Mouse (Mus musculus) limb, embryonic 14.5 days (tissue): ENCODE results near the gene P4hb. TPM values are rescaled to one million over a fixed set of nuclear protein-coding genes. Genes with fewer than 3 reads are reported as not detected.

Experiments used
- ATAC-seq: fragments of 200-750 bp; cut with Nextera tagmentation; 2 replicates; pipeline ENCODE4 v1.8.0; 2017; ENCODE audit warnings: low read depth, moderate number of reproducible peaks, moderate TSS enrichment; ENCODE audit not compliant: low FRiP score
- DNase-seq: peaks from one replicate; pipeline ENCODE4 v3.0.0-alpha.2; 2015; ENCODE audit warnings: low spot score
- H3K27ac ChIP-seq: fragments of 300-500 bp; sonication (generic); replicated peaks from 2 replicates; pipeline ENCODE4 v1.5.1; 2014; ENCODE audit warnings: low read depth, mild to moderate bottlenecking, low read length, moderate library complexity, mixed read lengths
- H3K27me3 ChIP-seq: fragments of 300-500 bp; sonication (generic); 2 replicates; pipeline ENCODE4 v1.6.1; 2014; ENCODE audit warnings: low read length, mixed read lengths; ENCODE audit not compliant: control insufficient read depth, insufficient read depth
- H3K36me3 ChIP-seq: fragments of 300-500 bp; sonication (generic); 2 replicates; pipeline ENCODE4 v1.6.1; 2014; ENCODE audit warnings: mild to moderate bottlenecking, low read length, moderate library complexity, mixed read lengths; ENCODE audit not compliant: control insufficient read depth, insufficient read depth
- H3K4me1 ChIP-seq: fragments of 300-500 bp; sonication (generic); 2 replicates; pipeline ENCODE4 v1.6.1; 2014; ENCODE audit warnings: antibody characterized with exemption, low read length, mixed read lengths; ENCODE audit not compliant: control insufficient read depth, insufficient read depth
- H3K4me2 ChIP-seq: fragments of 300-500 bp; sonication (generic); replicated peaks from 2 replicates; pipeline ENCODE4 v1.6.1; 2014; ENCODE audit warnings: low read depth, mild to moderate bottlenecking, low read length, moderate library complexity; ENCODE audit not compliant: severe bottlenecking
- H3K4me3 ChIP-seq: fragments of 300-500 bp; sonication (generic); replicated peaks from 2 replicates; pipeline ENCODE4 v1.5.1; 2014; ENCODE audit warnings: low read length
- H3K9ac ChIP-seq: fragments of 300-500 bp; sonication (generic); 2 replicates; pipeline ENCODE4 v1.6.1; 2014; ENCODE audit warnings: mild to moderate bottlenecking, low read depth, low read length, moderate library complexity; ENCODE audit not compliant: severe bottlenecking
- H3K9me3 ChIP-seq: fragments of 300-500 bp; sonication (generic); 2 replicates; pipeline ENCODE4 v1.6.1; 2016; ENCODE audit warnings: low read length; ENCODE audit not compliant: control insufficient read depth
- POLR2A ChIP-seq: fragments of 200-500 bp; IDR thresholded peaks from 2 replicates; pipeline ENCODE4 v1.8.0; 2012; ENCODE audit warnings: inconsistent platforms, mild to moderate bottlenecking, moderate library complexity, borderline replicate concordance; ENCODE audit not compliant: insufficient read depth, insufficient read length; ENCODE audit errors: extremely low read depth
- WGBS: fragments of 180-500 bp; shearing (Covaris S2); extraction: QIAGEN DNeasy Blood & Tissue Kit; methylation state at CpG from one replicate; pipeline ENCODE4 v1.1.7; 2014; 5-methylcytosine and 5-hydroxymethylcytosine counted together
- polyA plus RNA-seq, 2 experiments: library from polyadenylated mRNA; depleted of rRNA in 1 of 2; stranded (reverse) in 1 of 2; unstranded in 1 of 2; fragments of >200 nt; fragmentation: Nextera tagmentation in 1 of 2; extraction: Ambion mirVana in 1 of 2; gene quantifications; 2 replicates each; pipeline versions ENCODE4 v1.2.1 to v1.2.3; 2012 to 2014

The P4hb gene
- polyA plus RNA-seq, 2 experiments, result 645 to 988 TPM

GRCm38 (mm10) chr11:120535145-120535544 is 37.9 kb downstream of the P4hb start:
- no peak for TF ChIP-seq POLR2A
- DNase-seq, result no peak
- no peaks in the 10 kb centered on the region for H3K9me3 ChIP-seq
- H3K9ac ChIP-seq, result no peak overlapping the region
- no peak for ATAC-seq
- peaks cover 23% of the 10 kb centered on the region for H3K27me3 ChIP-seq
- H3K27ac ChIP-seq, result no peak overlapping the region
- peaks cover 24% of the 10 kb centered on the region for H3K4me1 ChIP-seq
- H3K4me2 ChIP-seq, result no peak overlapping the region
- H3K36me3 ChIP-seq, result no peaks in the 10 kb centered on the region
- H3K4me3 ChIP-seq, result no peak overlapping the region
- WGBS, result 85% methylated on average over 3 of the region's 3 CpGs

- ATAC-seq, result no peak
- H3K9ac ChIP-seq, result no peak overlapping the region
- H3K36me3 ChIP-seq, result no peaks in the 10 kb centered on the region
- peaks cover 17% of the 10 kb centered on the region for H3K4me1 ChIP-seq
- H3K9me3 ChIP-seq, result no peaks in the 10 kb centered on the region
- no peak for TF ChIP-seq POLR2A
- H3K27me3 ChIP-seq, result peaks cover 33% of the 10 kb centered on the region
- H3K27ac ChIP-seq, result no peak overlapping the region
- H3K4me2 ChIP-seq, result no peak overlapping the region
- WGBS, result 78% methylated on average over 8 of the region's 8 CpGs
- no peak for DNase-seq
- H3K4me3 ChIP-seq, result no peak overlapping the region
Measured at GRCm38 (mm10) chr11:120534093-120534492, 39.0 kb downstream of the P4hb start.

- no peaks in the 10 kb centered on the region for H3K36me3 ChIP-seq
- no peak for TF ChIP-seq POLR2A
- 29% methylated on average over 9 of the region's 9 CpGs for WGBS
- peaks cover 42% of the 10 kb centered on the region for H3K27me3 ChIP-seq
- H3K4me3 ChIP-seq, result peak overlapping the region; percentile 49; the same call in 1 of the 2 replicates
- no peaks in the 10 kb centered on the region for H3K9me3 ChIP-seq
- no peak overlapping the region for H3K27ac ChIP-seq
- ATAC-seq (no peak), DNase-seq (no peak)
- H3K4me1 ChIP-seq, result peaks cover 8% of the 10 kb centered on the region; the same call in 1 of the 2 replicates
- H3K9ac ChIP-seq, result 0 out of 2 replicates have a peak overlapping the region, but pooled peaks have one; percentile 68
- H3K4me2 ChIP-seq, result peak overlapping the region; percentile 91; the same call in 1 of the 2 replicates
Measured at GRCm38 (mm10) chr11:120531646-120532045, 41.4 kb downstream of the P4hb start.

- peak; percentile 32; the same call in 1 of the 2 replicates for ATAC-seq
- Histone ChIP-seq H3K9ac (peak within 1 kb of the TSS; percentile 68), H3K4me3 (peak within 1 kb of the TSS; percentile 49), H3K4me2 (peak within 1 kb of the TSS; percentile 91), H3K9me3 (no peaks in the 10 kb centered on the region), H3K27ac (no peak within 1 kb of the TSS), H3K4me1 (peaks cover 8% of the 10 kb centered on the region; the same call in 1 of the 2 replicates), H3K36me3 (no peaks in the 10 kb centered on the region), H3K27me3 (peaks cover 42% of the 10 kb centered on the region)
- DNase-seq, result no peak
- WGBS, result 9% methylated on average over 34 of the region's 62 CpGs
- no peak for TF ChIP-seq POLR2A
Measured at GRCm38 (mm10) chr11:120530085-120530964, 42.7 kb downstream of the P4hb start, which contains the start of gene Gcgr. Gene Gcgr, plus strand, starts transcription at chr11:120530699.

- DNase-seq (no peak), ATAC-seq (no peak)
- Histone ChIP-seq H3K4me3 (no peak overlapping the region), H3K27ac (no peak overlapping the region), H3K4me2 (no peak overlapping the region), H3K9ac (no peak overlapping the region), H3K9me3 (no peaks in the 10 kb centered on the region), H3K4me1 (peaks cover 8% of the 10 kb centered on the region; the same call in 1 of the 2 replicates), H3K27me3 (peaks cover 42% of the 10 kb centered on the region), H3K36me3 (no peaks in the 10 kb centered on the region)
- TF ChIP-seq POLR2A, result no peak
- 58% methylated on average over 4 of the region's 4 CpGs for WGBS
Measured at GRCm38 (mm10) chr11:120528903-120529302, 44.1 kb downstream of the P4hb start.
